Mouse (Mus musculus) MN1 (cell line): ENCODE results near the gene Zscan20.
A peak's percentile ranks its signal among the peaks of the same experiment; 100 is the strongest.
"Not testable (repeated sequence)": the region's sequence is repeated elsewhere in the genome, so short reads cannot be mapped to it uniquely, and the experiment has no call there.

Source experiments
- DNase-seq: peaks from one replicate; pipeline ENCODE4 v3.0.0-alpha.2; 2016; ENCODE audit warnings: low spot score

The Zscan20 gene

DNA sequence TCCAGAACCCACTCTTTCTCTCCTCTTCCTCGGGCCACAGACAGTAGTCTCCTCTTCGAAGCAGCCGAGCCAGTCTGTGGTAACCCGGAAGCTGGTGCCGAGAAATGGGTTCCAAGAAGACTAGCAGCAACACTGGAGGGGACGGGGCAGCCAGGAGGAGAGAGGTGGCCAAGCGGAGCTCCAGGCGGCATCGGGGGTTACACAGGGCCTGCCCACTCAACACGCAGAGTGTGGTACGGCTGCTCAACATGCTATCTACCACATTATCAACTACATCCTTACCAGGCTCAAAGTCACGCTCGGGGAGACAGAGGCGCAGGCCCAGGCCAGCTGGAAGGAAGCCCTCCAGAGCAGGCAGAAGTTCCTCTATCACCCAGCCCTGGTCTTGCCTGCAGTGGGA, 5.9 kb upstream of the Zscan20 start:
- peak; percentile 7 for DNase-seq

GRCm38 (mm10) chr4:128613326-128613725, 3.4 kb upstream of the Zscan20 start:
- peak; percentile 79 for DNase-seq

- DNase-seq = not testable (repeated sequence)
Measured at GRCm38 (mm10) chr4:128611726-128612125, 1.8 kb upstream of the Zscan20 start.

GRCm38 (mm10) chr4:128610706-128611105, 808 bp upstream of the Zscan20 start:
- DNase-seq = peak; percentile 11

DNA sequence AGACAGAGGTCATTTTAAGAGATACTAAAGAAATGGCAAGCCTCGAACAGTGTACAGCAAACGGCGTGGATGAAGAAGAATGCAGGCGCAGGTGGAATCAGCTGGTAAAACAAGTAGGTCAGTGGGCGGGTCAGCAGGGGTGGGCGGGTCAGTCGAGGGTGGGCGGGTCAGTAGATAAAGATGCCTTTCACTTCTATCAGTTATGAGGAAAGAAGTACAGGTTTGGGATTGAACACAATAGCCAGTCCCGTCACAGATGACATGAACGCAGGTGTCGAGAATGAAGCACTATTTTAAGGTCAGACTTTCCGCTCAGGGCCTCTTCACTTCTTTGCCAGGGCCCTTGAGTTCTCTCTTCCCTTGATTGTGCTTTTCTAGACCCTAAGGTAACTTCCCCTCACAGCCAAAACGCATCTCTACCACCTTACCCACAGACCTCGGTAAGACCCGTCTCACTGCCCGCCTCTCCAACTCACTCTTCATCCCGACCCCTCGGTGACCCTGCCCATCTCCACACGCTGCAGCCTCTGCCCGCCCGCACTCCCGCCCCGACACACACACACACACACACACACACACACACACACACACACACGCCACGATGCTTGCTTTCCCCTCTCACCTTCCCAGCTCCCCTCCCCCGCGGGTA, 498 bp downstream of the Zscan20 start:
- DNase-seq = no peak

DNA sequence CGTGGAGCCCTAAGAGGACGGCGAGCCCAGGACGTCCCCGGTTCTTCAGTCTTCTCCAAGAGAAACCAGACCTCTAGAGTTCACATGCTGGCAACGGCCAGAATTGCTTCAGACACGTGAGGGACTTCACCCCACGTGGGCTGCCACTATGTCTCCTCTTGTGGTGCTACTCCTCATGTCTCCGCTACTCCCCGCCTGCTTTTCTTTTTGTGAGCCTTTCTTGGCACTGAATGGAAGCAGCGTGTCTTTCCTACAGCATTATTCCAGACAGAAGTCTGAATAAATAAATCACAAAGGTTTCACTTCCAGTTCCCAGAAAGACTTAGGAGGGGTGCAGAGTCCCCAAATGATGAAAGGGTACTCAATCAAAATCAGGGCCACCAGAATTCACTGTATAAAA, 2.2 kb downstream of the Zscan20 start:
- no peak for DNase-seq

- no peak for DNase-seq
Measured at GRCm38 (mm10) chr4:128606586-128606985, 3.3 kb downstream of the Zscan20 start.

DNA sequence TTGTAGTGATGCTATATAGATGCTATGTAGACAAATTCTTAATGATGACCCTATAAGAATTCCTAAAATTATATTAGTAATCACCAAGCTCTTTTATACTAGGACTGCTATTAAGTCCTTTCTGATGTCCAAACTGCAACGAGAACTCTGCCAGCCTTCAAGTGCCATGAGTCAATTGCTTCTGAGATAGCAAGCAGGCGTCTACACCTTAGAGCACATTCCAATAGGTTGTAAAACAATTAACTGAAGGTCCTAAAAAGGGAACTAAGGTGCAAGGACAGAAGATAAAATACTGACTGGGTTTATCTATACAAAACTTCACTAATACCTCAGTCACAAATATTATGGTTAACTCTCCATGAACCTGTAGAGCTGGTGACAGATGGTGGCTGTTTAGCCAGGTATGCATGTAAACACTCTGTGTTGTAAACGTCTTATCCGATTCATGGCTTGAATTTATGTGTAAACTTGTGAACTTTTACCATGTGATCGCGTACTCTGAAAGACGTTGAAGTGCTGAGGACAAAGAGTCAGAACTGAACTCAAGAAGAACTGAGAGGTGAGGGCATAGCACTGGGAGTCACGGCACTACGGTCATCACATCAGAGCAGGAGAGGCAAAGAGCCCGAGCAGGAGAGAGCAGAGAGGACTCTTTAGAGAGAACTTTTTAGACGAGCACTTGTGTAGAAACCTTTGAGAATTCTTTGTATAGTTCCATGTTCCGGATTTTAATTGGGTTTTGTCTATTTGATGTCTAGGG, 11.9 kb downstream of the Zscan20 start:
- DNase-seq = no peak

GRCm38 (mm10) chr4:128594062-128594461, 15.8 kb downstream of the Zscan20 start:
- DNase-seq = no peak

DNA sequence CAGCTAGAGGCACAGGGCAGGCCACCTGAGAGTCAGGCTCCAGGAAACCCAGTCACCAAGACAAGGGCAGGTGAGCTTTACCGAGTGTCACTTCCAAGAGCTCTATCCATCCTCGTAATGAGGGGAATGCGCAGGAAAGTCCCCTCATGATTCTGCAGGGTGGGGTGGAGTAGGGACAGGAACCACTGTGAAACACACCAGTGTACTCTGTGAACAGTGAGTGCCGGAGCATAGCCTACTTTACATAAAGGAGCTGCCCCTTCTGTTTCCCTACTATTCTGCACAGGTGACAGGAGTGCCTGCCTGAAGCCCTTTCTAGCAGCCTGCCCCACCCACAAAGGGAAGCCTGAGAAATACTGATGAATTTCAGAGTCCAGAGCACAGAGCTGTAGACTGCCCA, 16.6 kb downstream of the Zscan20 start:
- DNase-seq = no peak

- no peak for DNase-seq
Measured at GRCm38 (mm10) chr4:128579182-128579581, 30.7 kb downstream of the Zscan20 start.

DNA sequence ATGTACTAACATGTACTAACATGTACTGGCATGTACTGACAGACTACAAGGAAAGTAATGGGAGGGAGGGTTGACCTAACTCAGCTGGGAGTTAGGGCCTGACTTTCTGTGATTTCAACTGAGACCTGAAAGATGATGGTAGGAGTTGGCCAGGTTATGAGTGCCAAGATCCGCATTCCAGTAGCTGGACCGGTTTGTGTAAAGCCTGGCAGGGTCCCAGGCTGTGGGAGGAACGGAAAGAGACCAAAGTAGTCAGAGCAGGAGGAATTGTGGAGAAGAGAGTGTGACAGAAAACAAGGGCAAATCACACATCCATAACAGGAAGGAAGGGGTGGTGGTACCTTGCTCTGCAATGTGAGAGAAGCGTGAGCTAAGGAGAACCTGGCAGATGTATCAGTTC, 34.1 kb downstream of the Zscan20 start:
- no peak for DNase-seq

- no peak for DNase-seq
Measured at GRCm38 (mm10) chr4:128560327-128560726, 49.6 kb downstream of the Zscan20 start.

GRCm38 (mm10) chr4:128554198-128554597, 55.7 kb downstream of the Zscan20 start:
- DNase-seq = no peak

- no peak for DNase-seq
Measured at GRCm38 (mm10) chr4:128550756-128551155, 59.1 kb downstream of the Zscan20 start.

DNA sequence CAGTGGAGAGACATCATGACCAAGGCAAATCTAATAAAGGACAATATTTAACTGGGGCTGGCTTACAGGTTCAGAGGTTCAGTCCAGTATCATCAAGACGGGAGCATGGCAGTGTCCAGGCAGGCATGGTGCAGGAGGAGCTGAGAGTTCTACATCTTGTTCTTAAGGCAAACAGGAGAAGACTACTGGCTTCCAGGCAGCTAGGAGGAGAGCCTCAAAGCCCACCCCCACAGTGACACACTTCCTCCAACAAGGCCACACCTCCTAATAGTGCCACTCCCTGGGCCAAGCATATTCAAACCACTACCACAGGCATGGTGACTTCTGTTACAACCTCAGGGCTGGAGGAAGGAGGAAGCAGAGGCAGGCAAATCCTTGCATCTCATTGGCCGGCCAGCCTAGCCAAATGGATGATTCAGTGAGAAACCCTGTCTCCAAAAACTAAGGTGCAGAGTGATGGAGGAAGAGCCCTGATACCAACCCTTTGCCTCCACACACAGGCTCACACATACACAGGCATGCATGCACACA, 65.9 kb downstream of the Zscan20 start:
- DNase-seq = not testable (repeated sequence)

GRCm38 (mm10) chr4:128543378-128543777, 66.5 kb downstream of the Zscan20 start:
- DNase-seq = no peak
